Mouse (Mus musculus) midbrain, embryonic 11.5 days (tissue): ENCODE results near the gene Pole2. TPM values are rescaled to one million over a fixed set of nuclear protein-coding genes. Genes with fewer than 3 reads are reported as not detected.
A peak's percentile ranks its signal among the peaks of the same experiment; 100 is the strongest.

Experiments used
- ATAC-seq: fragments of 200-750 bp; cut with Nextera tagmentation; 2 replicates; pipeline ENCODE4 v1.8.0; 2017; ENCODE audit warnings: moderate TSS enrichment, moderate library complexity; ENCODE audit not compliant: low FRiP score
- DNase-seq: peaks from one replicate; pipeline ENCODE4 v3.0.0; 2015; ENCODE audit warnings: low spot score; ENCODE audit errors: missing footprints
- H3K27ac ChIP-seq: fragments of 300-500 bp; sonication (generic); 2 replicates; pipeline ENCODE4 v1.5.1; 2014; ENCODE audit warnings: low read depth, low read length
- H3K27me3 ChIP-seq: fragments of 300-500 bp; sonication (generic); 2 replicates; pipeline ENCODE4 v1.6.1; 2014; ENCODE audit warnings: mild to moderate bottlenecking, low read length, moderate library complexity, mixed read lengths; ENCODE audit not compliant: control insufficient read depth, insufficient read depth
- H3K36me3 ChIP-seq: fragments of 300-500 bp; sonication (generic); 2 replicates; pipeline ENCODE4 v1.6.1; 2014; ENCODE audit warnings: mild to moderate bottlenecking, low read length, moderate library complexity, mixed read lengths; ENCODE audit not compliant: control insufficient read depth, insufficient read depth
- H3K4me1 ChIP-seq: fragments of 300-500 bp; sonication (generic); 2 replicates; pipeline ENCODE4 v1.6.1; 2014; ENCODE audit warnings: low read length; ENCODE audit not compliant: control insufficient read depth, insufficient read depth
- H3K4me2 ChIP-seq: fragments of 300-500 bp; sonication (generic); 2 replicates; pipeline ENCODE4 v1.6.1; 2014; ENCODE audit warnings: mild to moderate bottlenecking, moderate library complexity
- H3K4me3 ChIP-seq: fragments of 300-500 bp; sonication (generic); 2 replicates; pipeline ENCODE4 v1.5.1; 2014; ENCODE audit warnings: low read depth, low read length
- H3K9ac ChIP-seq: fragments of 300-500 bp; sonication (generic); 2 replicates; pipeline ENCODE4 v1.6.1; 2014; ENCODE audit warnings: low read length
- H3K9me3 ChIP-seq: fragments of 300-500 bp; sonication (generic); 2 replicates; pipeline ENCODE4 v1.6.1; 2016; ENCODE audit warnings: low read length; ENCODE audit not compliant: control insufficient read depth
- WGBS: fragments of 180-500 bp; shearing (Covaris S2); extraction: QIAGEN DNeasy Blood & Tissue Kit; methylation state at CpG from one replicate; pipeline ENCODE4 v1.1.7; 2014; 5-methylcytosine and 5-hydroxymethylcytosine counted together
- polyA plus RNA-seq: library from polyadenylated mRNA; unstranded; fragments of >200 nt; fragmentation: Nextera tagmentation; extraction: Ambion mirVana; gene quantifications from 2 replicates; pipeline ENCODE4 v1.2.1, GENCODE M21; 2014

The Pole2 gene
- polyA plus RNA-seq, 1 experiment from 2014 or later, result 31.6 TPM

DNA sequence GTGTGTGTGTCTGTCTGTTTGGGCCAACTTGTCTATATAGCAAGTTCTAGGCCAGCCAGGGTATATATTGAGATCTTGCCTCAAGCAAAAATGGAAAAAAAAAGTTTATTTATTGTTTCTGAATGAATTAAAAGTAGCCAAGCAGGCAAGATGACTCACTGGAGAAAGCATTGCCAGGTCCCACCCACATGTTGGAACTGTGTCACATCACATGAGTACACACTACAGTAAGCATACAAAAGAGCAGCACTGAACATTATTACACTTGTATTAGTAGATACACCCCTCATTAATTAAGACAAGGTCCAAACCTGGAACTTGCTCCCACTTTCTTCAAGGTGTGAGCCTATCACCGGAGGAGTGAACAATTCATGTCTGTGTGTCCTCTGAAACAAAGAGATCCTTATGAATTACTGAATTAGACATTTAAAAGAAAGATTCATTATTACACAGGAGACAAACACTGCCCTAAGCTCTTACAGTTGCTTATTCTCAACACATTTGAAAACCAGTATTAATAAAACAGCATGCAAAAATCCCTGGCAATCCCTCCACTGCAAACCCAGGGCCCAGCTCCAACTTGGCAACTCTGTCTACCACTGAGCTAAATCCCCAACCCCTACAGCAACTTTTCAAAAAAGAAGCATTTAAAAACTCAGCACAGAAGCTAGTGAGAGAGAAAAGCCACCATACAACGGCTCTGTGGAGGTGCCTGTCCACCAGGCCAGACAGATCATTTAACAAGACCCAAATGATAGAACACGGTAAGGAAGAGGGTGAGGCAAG is 12.8 kb downstream of the Pole2 start:
- Histone ChIP-seq H3K27me3 (no peaks in the 10 kb centered on the region), H3K9me3 (no peaks in the 10 kb centered on the region), H3K4me2 (no peak overlapping the region), H3K4me1 (no peaks in the 10 kb centered on the region), H3K4me3 (no peak overlapping the region), H3K9ac (no peak overlapping the region), H3K27ac (no peak overlapping the region), H3K36me3 (peaks cover 14% of the 10 kb centered on the region)
- 86% methylated on average over 3 of the region's 3 CpGs for WGBS
- ATAC-seq (no peak), DNase-seq (no peak)

DNA sequence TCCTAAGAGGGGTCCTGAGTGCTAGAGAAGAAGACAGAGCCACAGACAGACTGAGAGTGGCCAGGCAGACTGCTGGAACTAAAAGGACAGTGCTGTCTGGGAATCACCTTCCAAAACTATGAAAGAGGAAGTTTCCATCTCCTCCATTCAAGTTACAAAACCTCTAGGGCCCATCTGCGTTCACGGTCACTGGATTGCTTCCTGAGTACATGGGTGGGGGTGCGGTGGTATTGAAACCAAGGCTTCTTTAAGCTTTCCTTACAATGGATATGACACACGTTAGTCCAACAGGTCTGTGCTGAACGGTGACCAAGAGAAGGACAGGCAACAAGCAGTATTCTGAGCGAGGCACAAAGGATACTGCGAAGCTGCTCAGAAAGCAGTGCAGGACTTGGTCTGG is 13.6 kb downstream of the Pole2 start:
- 94% methylated on average over 7 of the region's 7 CpGs for WGBS

DNA sequence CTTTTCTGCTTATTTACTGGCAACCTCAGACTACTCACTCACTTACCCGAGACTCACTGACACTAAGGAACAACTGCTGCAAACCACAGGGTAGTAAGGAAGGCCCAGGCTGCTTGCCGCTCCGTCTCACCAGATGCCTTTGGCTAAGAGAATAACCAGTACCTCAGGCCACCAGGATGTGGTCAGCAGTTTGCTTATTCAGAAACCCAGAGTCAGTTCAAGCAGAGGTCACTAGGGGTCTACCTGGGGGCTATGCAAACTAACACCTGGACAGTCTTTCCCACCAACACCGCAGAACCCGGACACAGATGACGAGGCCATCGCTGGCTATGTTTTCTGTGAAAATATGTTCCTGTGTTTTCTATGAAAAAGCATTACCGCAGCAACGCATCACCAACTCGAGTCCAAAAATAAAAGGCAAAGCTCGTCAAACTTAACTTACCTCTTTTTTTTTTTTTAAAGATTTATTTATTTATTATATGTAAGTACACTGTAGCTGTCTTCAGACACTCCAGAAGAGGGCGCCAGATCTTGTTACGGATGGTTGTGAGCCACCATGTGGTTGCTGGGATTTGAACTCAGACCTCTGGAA is 14.7 kb downstream of the Pole2 start:
- H3K27me3 ChIP-seq, result no peaks in the 10 kb centered on the region
- no peak for DNase-seq
- H3K36me3 ChIP-seq, result peaks cover 14% of the 10 kb centered on the region
- no peak overlapping the region for H3K9ac ChIP-seq
- H3K4me2 ChIP-seq, result no peak overlapping the region
- H3K4me1 ChIP-seq, result no peaks in the 10 kb centered on the region
- no peak overlapping the region for H3K4me3 ChIP-seq
- H3K9me3 ChIP-seq, result no peaks in the 10 kb centered on the region
- no peak overlapping the region for H3K27ac ChIP-seq
- ATAC-seq, result no peak
- WGBS, result 92% methylated on average over 13 of the region's 13 CpGs

More for the DNA sequence above, 13.6 kb downstream of the Pole2 start:
- ATAC-seq, result no peak
- H3K9ac ChIP-seq, result no peak overlapping the region
- no peaks in the 10 kb centered on the region for H3K27me3 ChIP-seq
- no peak for DNase-seq
- peaks cover 14% of the 10 kb centered on the region for H3K36me3 ChIP-seq
- no peak overlapping the region for H3K4me2 ChIP-seq
- H3K9me3 ChIP-seq, result no peaks in the 10 kb centered on the region
- H3K4me1 ChIP-seq, result no peaks in the 10 kb centered on the region
- H3K27ac ChIP-seq, result no peak overlapping the region
- no peak overlapping the region for H3K4me3 ChIP-seq

DNA sequence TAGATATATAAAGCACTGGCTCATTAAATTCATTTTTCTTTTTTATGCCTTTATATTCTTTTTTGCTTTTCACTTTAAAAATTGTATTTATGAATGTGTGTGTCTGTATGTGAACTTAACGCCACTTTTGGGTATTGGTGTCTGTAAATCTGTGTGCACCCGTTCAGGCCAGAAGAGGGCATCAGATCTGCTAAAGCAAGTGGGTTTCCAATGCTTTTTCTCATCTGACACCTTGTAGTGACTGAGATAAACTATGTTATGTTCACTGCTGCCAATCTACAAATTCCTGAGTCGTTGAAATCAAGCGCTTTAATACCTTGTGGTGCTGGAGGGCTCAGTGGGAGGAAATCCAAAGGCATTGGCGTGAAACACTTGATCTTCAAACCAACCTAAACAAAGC is 16.9 kb downstream of the Pole2 start:
- no peak overlapping the region for H3K9ac ChIP-seq
- ATAC-seq (no peak), DNase-seq (no peak)
- H3K9me3 ChIP-seq, result no peaks in the 10 kb centered on the region
- WGBS, result 93% methylated on average over 5 of the region's 5 CpGs
- no peak overlapping the region for H3K4me3 ChIP-seq
- H3K27ac ChIP-seq, result no peak overlapping the region
- no peak overlapping the region for H3K4me2 ChIP-seq
- H3K27me3 ChIP-seq, result no peaks in the 10 kb centered on the region
- peaks cover 17% of the 10 kb centered on the region for H3K36me3 ChIP-seq
- H3K4me1 ChIP-seq, result no peaks in the 10 kb centered on the region

DNA sequence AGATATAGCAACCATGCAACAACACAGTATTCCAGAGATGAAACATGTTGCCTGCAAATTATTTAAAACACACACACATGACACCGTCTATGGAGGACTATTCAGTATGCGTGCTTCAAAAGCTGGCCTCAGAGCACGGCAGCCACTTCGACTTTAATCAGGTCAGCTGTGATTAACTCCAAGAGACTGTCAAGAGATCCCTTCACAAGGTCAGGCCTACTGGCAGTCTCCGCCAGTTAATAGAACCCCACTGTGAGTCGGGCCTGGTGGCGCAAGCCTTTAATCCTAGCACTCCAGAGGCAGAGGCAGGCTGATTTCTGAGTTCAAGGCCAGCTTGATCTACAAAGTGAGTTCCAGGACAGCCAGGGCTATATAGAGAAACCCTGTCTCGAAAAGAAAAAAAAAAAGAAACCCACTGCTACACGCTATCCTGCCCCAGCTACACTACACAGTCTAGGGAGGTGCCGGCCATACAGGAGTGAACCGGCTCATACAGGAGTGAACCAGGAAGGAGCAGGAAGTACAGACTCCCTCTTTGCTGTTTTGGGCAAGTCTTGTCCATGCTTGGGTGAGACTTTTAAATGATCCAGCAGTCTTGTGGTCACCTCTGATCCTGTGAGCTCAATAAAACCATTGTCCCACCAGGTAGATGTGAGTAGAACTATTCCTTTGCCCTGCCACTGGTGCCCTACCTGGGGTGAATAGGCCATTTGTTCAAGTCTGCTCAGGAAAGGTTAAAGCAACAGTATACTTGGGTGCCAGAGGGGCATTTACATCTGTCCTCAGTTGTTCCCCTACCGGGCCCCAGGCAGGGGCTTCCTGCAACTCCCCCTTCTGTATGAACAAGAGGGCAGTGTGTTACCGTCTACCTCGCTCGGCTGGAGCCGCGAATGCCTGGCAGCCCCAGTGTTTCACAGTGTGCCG is 17.7 kb downstream of the Pole2 start:
- DNase-seq, result peak; percentile 70
- no peak for ATAC-seq
- no peaks in the 10 kb centered on the region for H3K9me3 ChIP-seq
- no peaks in the 10 kb centered on the region for H3K27me3 ChIP-seq
- no peak overlapping the region for H3K4me2 ChIP-seq
- 94% methylated on average over 18 of the region's 18 CpGs for WGBS
- H3K4me3 ChIP-seq, result no peak overlapping the region
- H3K9ac ChIP-seq, result no peak overlapping the region
- peaks cover 17% of the 10 kb centered on the region for H3K36me3 ChIP-seq
- no peak overlapping the region for H3K27ac ChIP-seq
- H3K4me1 ChIP-seq, result no peaks in the 10 kb centered on the region

DNA sequence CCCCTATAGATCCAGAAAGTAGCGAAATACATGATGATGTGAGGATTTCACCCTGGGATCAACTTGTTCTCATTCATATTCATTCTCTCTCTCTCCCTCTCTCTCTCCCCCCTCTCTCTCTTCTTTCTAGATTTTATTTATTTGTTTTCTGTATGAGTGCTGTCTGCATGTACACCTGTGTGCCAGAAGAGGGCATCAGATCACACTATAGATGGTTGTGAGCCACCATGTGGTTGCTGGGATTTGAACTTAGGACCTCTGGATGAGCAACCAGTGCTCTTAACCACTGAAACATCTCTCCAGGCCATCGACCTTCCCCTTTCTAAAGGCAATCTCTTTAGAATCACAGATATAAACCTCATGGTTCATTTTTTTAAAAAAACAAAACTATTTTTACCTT is 19.5 kb downstream of the Pole2 start:
- no peak overlapping the region for H3K4me2 ChIP-seq
- no peaks in the 10 kb centered on the region for H3K4me1 ChIP-seq
- ATAC-seq (no peak), DNase-seq (peak; percentile 64)
- no peaks in the 10 kb centered on the region for H3K27me3 ChIP-seq
- peaks cover 14% of the 10 kb centered on the region for H3K36me3 ChIP-seq
- no peak overlapping the region for H3K27ac ChIP-seq
- no peak overlapping the region for H3K4me3 ChIP-seq
- WGBS, result 83% methylated on average over 2 of the region's 2 CpGs
- no peak overlapping the region for H3K9ac ChIP-seq
- no peaks in the 10 kb centered on the region for H3K9me3 ChIP-seq

DNA sequence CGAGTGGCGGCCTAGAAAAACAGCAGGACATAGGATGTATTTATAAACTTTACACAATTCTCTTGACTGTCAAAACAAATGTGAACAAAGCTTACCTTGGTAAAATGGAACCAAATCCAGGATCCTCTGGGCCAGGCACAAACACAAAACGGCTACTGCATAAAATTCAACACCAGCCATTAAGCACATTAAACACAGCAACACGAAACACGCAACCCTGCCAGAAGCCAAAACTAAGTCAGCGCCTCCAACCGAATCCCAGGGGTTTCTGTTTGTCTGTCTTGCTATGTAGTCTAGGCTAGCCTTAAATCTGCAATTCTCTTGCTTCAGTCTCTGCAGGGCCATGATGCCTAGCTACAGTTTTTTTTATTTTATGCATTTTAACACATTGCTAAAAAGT is 20.1 kb downstream of the Pole2 start:
- Histone ChIP-seq H3K9ac (no peak overlapping the region), H3K4me2 (no peak overlapping the region), H3K9me3 (no peaks in the 10 kb centered on the region), H3K36me3 (peaks cover 14% of the 10 kb centered on the region), H3K27ac (no peak overlapping the region), H3K4me1 (no peaks in the 10 kb centered on the region), H3K4me3 (no peak overlapping the region), H3K27me3 (no peaks in the 10 kb centered on the region)
- ATAC-seq, result no peak
- WGBS, result 97% methylated on average over 7 of the region's 7 CpGs
- DNase-seq, result peak; percentile 78

DNA sequence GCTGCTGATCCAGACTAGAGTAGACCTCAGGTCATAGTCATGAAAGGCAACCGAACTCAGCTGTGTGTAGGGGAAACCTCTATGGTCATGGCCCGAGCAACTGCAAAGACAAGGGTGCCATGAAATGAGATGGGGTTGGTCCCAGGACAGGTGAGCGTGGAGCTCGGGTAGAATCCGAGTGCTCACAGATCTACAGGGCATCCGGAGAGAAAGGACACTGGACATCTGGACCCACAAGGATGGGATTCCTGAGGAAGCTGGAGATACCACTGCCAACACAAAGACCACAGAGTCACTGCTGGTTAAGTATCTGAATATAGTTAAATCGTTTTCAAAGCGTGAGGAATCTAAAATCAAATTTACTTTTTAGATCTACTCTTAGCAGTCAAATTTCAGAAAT is 20.6 kb downstream of the Pole2 start:
- Histone ChIP-seq H3K4me2 (no peak overlapping the region), H3K9ac (no peak overlapping the region), H3K9me3 (no peaks in the 10 kb centered on the region), H3K4me1 (no peaks in the 10 kb centered on the region), H3K27ac (no peak overlapping the region), H3K4me3 (no peak overlapping the region), H3K27me3 (no peaks in the 10 kb centered on the region), H3K36me3 (peaks cover 13% of the 10 kb centered on the region)
- DNase-seq, result peak; percentile 66
- 95% methylated on average over 8 of the region's 8 CpGs for whole genome bisulfite sequencing
- no peak for ATAC-seq
